Mouse (Mus musculus) T-helper 17 cell (primary cell): ENCODE measurements around the gene Wnt3a.

Source experiments
- in situ Hi-C, 2 experiments: fragments of 300-600 bp; cut with MboI, MseI; formaldehyde crosslinking; loops; 1 replicate in 1 of 2; 2 replicates in 1 of 2; pipeline ENCODE4 v1.15.1; 2025; ENCODE audit warnings: high pct_unique_total_duplicates in 2 of 2

The Wnt3a gene

DNA sequence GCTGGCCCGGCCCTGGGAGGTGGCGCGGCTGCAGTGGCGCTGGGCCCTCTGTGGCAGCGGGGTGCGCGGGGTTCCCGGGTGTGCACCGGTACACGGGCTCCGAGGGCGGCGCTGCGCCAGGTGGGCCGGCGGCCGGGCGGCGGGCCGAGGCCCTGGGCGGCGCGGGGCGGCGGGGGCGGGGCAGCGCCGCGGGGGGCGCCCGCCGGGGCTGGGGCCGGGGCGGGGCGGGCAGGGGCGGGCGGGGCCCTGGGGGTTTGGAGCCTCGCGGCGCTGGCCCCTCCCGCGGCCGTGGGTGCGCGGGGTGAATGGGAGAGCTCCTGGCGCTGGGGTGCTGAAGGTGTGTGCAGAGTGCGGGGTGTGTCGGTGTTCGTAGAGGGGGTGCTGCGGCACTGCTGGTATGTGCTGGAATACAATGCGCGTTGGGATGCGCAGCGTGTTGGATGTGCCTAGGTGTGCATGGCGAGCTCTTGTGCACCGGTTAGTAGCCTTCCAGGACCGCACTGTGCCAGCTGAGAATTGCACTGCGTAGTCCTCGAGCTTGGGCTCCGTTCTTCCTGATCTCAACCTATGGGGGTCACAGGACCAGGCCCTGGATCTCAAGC is at the start of gene Wnt3a:
Gene Wnt3a, minus strand, starts transcription at position 51 of the 602 bp plus-strand sequence.
- in situ Hi-C loops: no loop called here

- in situ Hi-C loops: loop anchor here in 1 of 2 experiments (10.0 kb wide), 1 partner anchor 656 kb away; no protein-coding TSS in a partner anchor
These were observed 48.2 kb upstream of the Wnt3a start for GRCm38 (mm10) chr11:59338736-59339120.

GRCm38 (mm10) chr11:59337955-59338735 is 47.6 kb upstream of the Wnt3a start:
- in situ Hi-C loops: loop anchor here in 1 of 2 experiments (10.0 kb wide), 1 partner anchor 657 kb away; no protein-coding TSS in a partner anchor

GRCm38 (mm10) chr11:59336381-59336780 is 45.8 kb upstream of the Wnt3a start:
- in situ Hi-C loops: loop anchor here in 1 of 2 experiments (10.0 kb wide), 1 partner anchor 658 kb away; no protein-coding TSS in a partner anchor

DNA sequence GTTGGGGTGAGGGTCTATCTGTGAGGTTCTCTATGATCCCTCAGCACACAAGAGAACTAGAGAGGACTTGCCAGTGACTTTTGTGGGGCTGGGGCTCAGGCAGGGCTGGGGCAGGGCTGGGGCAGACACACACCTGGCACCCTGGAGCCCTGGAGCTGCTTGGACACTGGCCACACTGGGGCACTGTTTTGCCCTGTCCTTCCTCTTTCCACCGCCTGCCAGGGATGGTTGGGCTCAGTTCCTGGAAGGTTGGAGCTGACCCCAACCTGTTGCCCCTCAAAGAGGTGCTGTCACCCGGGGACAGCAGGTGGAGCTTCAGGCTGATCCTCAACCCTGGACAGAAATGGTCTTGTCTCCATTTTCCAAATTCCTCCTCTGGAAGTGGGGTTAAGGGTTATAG is 45.4 kb upstream of the Wnt3a start:
- in situ Hi-C loops: loop anchor here in 1 of 2 experiments (10.0 kb wide), 1 partner anchor 659 kb away; no protein-coding TSS in a partner anchor

GRCm38 (mm10) chr11:59335150-59335549 is 44.6 kb upstream of the Wnt3a start:
- in situ Hi-C loops: loop anchor here in 1 of 2 experiments (10.0 kb wide), 1 partner anchor 660 kb away; no protein-coding TSS in a partner anchor

DNA sequence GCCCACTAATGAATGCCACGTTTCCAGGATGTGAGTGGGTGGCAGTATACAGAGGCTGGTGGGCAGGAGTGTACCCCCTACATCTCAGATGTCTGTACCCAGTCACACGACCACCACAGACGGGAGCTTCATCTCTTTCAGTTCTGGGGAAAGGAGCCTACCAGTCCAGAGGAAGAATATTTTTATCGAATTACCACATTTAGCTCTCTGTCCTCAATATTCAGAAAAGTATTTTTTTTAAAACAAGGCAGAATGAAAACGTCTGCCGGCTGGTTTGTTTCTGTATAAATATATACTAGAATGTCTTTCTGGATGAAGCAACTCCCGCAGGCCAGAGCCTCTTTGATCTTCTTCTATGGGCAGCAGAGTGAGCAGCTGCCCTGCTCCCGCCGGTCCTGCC is 42.4 kb upstream of the Wnt3a start:
- in situ Hi-C loops: loop anchor here in 1 of 2 experiments (10.0 kb wide), 1 partner anchor 662 kb away; no protein-coding TSS in a partner anchor

DNA sequence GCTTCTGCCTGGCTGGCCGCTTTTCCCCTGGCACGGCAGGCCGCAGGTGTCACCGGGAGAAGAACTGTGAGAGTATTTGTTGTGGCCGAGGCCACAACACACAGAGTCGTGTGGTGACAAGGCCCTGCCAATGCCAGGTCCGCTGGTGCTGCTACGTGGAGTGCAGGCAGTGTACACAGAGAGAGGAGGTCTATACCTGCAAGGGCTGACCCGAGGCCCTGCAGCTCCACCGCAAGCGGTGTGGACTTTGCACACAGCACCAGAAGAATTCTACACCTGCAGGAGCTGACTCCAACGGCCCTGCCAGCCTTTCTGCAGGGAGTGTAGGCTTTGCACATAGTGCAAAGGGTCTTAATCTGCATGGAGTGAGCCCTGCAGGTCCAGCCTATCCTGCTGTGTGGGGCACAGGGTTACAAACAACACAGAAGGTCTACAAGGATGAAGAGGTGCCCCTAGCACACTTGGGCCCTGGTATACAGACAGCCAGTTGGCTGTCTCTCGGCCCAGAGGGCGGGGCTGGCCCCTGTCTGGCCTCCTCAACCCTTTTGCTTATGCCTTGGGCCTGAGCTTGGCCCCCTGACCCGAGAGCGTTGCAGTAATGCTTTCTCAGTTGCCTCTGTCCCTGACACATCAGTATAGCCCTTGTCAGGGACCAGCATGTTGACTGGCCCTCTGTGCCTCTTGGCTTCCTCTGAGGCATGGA is 40.8 kb upstream of the Wnt3a start:
- in situ Hi-C loops: loop anchor here in 1 of 2 experiments (10.0 kb wide), 1 partner anchor 663 kb away; no protein-coding TSS in a partner anchor

DNA sequence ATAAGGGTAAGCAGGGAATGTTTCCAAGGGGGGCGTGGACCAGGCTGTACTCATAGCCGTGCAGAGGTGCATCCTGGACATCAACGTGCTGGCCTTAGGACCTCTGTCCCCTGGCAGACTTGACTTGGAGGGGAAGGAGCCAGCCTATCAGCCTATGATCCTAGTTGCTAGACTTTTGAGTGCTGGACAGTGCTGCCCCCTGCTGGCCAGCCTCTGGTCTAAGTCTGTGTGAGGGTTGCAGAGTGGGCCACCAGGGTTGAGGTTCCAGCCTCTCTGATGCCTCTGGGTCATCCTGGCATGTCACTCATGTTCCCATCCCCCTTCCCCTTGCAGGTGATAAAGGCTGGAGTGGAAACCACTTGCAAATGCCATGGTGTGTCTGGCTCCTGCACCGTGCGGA is 40.0 kb upstream of the Wnt3a start:
- in situ Hi-C loops: loop anchor here in 1 of 2 experiments (10.0 kb wide), 1 partner anchor 664 kb away; no protein-coding TSS in a partner anchor

DNA sequence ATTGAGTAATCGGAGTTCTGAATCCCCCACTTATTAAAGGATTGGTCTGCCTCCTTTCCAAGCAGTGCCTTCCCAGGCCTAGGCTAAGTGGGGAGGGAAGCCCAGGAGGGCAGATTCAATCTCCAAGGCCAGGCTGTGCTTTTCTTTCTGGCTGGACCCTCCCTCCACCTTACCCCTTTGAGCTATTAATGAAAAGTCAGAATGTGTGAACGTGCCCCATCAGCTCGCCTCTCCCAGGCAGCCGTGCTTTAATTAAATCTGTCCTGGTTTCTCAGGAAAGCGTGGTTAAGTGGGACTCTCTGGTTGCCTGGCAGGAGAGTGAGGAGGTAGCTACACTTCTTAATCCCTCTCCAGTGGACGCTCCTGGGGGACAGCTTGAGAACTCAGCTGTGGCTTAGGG is 39.1 kb upstream of the Wnt3a start:
- in situ Hi-C loops: loop anchor here in 1 of 2 experiments (10.0 kb wide), 1 partner anchor 665 kb away; no protein-coding TSS in a partner anchor

DNA sequence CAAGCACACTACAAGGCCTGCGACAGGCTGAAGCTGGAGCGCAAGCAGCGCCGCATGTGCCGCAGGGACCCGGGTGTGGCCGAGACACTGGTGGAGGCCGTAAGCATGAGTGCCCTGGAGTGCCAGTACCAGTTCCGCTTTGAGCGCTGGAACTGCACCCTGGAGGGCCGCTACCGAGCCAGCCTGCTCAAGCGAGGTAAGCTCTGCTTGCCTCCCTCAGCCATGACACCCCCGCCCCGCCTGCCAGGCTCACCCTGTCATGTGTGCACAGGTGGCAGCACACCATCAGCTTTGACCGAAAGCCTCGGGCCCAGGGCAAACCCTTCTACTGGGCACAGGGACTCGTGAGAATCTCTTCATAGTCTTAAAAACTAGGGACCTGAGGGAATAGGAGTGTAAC is 37.1 kb upstream of the Wnt3a start:
- in situ Hi-C loops: no loop called here

GRCm38 (mm10) chr11:59324777-59325176 is 34.2 kb upstream of the Wnt3a start:
- in situ Hi-C loops: no loop called here

DNA sequence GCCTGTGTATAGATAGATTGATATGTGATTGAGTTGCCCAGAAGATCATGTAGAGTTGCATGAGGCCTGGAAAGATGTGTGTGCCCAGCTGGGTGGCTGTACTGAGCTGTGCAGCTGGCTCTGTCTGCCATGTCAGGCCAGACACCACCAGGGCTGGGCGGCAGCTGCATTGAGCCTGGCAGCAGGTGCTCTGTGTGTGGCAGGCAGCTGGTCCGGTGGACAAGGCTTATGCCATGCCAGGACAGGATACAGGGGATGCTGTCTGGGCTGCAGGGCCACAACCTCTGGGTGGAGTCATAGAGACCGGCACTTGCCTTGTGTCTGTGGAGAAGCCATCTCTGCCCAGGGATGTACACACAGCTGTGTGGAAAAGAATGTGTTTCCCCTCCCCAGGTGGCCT is 32.4 kb upstream of the Wnt3a start:
- in situ Hi-C loops: no loop called here

- in situ Hi-C loops: no loop called here
These were observed 26.0 kb upstream of the Wnt3a start for GRCm38 (mm10) chr11:59316517-59316916.

DNA sequence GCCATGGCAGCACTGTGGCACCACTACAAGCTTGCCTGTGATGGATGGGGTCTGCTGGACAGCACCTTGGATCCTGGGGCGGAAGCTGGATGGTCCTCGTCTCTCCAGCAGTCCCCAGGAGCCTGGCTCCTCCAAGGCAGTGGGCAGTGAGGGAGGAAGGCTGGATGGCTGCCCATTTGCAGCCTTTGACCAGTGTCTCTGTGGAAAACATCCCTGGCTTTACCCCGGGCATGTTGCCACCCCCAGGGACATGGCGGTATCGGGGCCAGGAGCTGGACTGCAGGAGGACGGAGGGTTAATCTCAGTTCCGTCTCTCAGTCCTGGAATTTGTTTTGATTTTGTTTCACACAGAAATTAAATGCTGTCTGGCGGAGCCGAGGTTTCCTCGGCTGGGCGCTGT is 23.4 kb upstream of the Wnt3a start:
- in situ Hi-C loops: no loop called here

DNA sequence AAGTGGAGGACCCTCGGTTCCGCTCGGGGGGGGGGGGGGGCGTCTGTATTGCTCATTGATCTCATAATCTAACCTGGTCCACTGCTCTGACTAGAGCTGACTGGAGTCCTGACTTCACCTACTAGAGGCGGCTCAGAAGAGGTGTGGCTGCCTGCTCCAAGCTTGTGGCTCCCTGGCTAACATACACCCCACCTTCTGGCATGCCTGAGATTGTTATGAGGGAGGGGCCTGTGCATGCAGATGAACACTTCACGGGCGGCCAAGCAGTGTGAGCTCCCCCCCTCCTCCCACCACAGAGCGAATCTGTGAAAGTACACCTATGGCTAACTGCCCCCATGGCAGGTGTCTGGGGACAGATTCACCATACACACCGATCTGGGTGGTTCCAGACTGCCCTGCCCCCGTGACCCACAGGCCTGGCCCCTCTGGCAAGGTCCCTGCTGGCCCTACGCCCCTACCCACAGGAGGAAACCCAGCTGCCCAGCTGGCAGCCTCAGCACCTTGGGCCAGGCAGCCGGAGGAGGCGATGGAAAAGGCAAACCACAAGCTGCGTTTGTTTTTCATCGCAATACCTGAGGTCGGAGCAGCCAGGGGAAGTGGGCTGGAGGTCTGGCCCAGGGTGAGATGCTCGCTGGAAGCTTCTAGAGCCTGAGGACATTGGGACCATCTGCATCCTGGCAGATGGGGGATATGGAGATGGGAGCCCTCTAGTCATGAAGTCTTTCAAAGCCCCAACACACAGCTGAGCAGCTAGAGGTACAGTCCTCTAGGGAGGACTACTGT is 22.7 kb upstream of the Wnt3a start:
- in situ Hi-C loops: no loop called here

- in situ Hi-C loops: no loop called here
These were observed 21.9 kb upstream of the Wnt3a start for GRCm38 (mm10) chr11:59312501-59312900.

- in situ Hi-C loops: no loop called here
These were observed 21.5 kb upstream of the Wnt3a start for GRCm38 (mm10) chr11:59312060-59312459.

GRCm38 (mm10) chr11:59309976-59310375 is 19.4 kb upstream of the Wnt3a start:
- in situ Hi-C loops: no loop called here

DNA sequence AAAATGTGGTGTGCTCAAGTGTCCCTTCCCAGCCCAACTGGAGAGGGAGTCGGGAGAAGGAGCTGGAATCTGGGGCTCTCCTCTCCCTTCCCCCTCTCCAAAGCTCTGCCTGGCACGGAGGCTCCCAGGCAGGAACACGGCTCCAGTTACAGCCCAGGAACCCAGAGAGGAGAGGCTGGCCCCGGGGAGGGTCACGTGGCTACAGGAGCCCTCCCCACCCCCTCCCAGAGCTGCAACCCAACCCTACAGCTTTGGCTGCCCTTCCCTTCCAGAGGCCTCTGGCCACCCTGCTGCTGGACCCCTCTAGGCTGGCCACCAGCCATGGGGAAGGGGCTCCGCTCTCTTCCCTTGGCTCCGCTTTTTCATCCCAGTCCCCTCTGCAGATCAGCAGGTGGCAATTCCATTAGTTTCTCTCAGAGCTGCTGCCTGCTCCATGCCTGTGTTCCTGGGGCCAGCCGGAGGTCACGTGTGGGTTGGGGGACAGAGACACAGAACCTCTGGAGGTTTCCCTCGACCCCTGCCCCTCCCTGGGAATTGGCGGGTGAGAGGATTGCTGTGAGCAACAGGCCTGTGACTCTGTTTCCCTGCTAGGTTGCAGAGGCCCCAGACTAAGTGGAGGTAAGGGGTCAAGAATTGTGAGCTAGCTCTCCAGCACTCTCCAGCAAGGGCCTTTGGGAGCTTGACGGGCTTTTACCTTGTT is 18.7 kb upstream of the Wnt3a start:
- in situ Hi-C loops: no loop called here
